Mouse (Mus musculus): ENCODE measurements at regions not wholly inside any gene's neighbourhood (a gene's known extent, or its start where the extent isn't known, plus 50 kb on each side); places are given as distances from the start of the nearest gene placed in this dataset.

DNA sequence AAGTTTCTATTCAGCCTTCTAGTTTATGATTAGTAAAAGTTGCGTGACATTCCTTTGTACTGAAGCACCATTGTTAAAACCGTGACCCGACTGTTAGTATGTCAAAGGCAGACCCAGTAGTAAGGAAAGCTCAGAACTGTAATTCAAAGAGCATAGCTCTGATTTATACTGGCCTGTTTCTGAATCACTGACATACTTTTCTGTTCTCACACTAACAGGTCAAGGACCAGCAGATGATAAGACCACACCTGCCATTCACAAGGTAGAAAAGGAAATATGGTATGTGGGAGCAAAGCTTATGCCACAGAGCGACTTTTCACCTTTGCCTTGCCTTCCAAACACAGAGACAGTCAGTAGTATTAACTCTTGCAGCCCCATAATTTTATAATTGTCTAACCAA lies 269.5 kb upstream of the Acvr2a start:
- no peak for DNase-seq

DNA sequence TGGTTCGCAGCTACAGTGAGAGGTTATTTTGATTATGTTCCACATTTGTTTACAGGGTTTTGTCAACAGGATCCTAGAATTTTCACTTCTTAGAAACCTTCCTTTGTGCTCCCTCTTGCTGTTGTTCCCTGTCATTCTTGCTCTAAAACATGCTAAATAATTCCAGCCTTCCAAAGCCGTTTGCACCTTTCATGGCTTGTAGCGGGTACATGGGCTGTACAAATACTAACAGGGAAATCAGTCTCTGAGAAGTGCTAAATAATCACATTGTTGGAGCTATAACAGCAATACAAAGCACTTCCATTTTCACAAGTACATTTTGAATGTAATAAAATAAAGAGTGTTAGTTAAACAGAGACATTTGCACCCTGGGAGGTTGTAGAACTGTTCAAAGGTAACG lies 268.8 kb upstream of the Acvr2a start:
- DNase-seq: no peak

- no peak for DNase-seq
Observed at GRCm38 (mm10) chr2:48545679-48546078, 268.2 kb upstream of the Acvr2a start.

DNA sequence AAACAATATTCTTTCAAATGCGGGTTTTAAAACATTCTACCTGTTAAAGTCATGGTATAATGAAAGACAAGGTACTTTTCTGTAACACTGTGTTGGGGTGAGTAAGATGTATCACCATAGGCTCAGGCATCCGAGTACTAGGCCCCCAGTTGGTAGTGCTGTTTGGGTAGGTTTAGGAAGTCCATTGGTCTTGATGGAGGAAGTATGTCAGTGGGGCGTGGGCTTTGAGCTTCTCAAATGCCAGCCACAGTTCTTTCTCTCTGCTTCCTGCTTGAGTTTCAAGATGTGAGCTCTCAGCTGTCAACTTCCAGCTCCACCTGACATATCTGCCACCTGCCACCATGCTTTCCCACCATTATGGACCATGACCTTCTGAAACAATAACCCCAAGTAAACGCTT lies 267.7 kb upstream of the Acvr2a start:
- DNase-seq: no peak

DNA sequence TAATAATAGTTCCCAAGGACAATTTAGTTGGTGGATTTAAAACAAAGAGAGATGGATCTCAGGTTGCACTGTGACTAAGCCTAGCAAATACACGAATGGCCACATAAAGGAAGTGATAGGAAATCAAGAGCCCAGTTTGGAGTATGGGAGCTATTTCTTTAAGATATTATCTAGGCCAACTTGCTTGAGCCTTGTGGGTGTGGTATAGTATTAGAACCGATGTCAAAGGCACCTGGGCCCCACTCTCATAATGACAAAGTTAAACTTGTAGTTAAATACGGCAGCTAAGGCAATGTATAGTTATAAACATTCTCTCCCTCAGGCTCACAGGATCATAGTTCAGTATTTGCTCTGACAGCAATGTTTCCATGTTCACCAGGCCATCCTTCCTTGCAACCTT lies 257.3 kb upstream of the Acvr2a start:
- no peak for DNase-seq

DNA sequence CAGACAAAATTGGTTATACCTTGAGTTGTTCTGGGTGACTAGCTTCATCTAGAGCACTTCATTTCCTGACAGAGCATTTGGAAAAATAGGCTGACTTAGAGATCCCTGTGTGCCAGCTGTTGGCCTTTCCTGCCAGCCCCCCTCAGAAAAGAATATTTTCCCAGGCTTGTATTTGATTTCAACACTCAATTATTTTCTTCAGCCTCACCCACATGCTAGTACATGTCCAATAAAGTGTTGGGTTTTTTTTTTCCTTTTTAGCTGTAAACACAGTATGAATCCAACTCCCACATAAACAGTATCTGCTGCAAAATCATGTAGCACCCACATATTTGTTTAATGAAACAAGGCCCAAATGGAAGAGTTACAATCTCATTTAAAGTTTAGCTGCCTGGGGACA lies 256.8 kb upstream of the Acvr2a start:
- no peak for DNase-seq

- no peak for DNase-seq
Observed at GRCm38 (mm10) chr2:48558641-48559040, 255.3 kb upstream of the Acvr2a start.

GRCm38 (mm10) chr2:48563636-48564035 lies 250.3 kb upstream of the Acvr2a start:
- DNase-seq: no peak

GRCm38 (mm10) chr2:48564170-48564569 lies 249.7 kb upstream of the Acvr2a start:
- DNase-seq: no peak

GRCm38 (mm10) chr2:48567871-48568270 lies 246.0 kb upstream of the Acvr2a start:
- DNase-seq: no peak

DNA sequence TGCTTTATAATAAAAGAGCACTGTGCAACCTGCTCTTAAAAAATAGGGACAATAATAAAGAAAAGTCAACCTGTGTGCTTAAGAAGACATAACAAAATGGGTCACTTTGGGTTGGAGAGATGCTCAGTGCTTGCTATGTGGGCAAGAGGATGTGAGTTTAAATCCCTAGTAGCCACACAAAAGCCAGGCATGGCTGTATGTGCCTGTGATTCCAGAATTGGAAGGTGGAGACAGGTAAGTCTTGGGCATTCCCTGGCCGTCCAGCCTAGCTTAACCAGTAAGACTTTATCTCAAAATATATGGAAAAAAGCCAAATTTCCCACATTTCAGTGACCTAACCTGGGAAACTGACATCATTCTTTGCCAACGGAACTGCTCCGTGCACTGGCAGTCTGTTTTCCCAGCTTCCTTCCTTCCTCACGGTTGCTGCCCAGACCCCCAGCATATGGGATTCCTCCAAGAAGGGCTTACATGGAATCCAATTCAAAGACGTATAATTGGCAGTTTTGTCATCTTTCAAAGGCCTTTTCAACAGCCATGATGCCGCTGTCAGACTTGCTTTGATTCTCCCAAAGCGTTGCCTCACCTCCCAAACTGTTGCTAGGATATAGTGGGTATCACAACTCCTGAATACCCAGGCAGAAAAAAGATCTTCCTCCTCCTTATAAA lies 227.6 kb upstream of the Acvr2a start:
- DNase-seq: no peak

DNA sequence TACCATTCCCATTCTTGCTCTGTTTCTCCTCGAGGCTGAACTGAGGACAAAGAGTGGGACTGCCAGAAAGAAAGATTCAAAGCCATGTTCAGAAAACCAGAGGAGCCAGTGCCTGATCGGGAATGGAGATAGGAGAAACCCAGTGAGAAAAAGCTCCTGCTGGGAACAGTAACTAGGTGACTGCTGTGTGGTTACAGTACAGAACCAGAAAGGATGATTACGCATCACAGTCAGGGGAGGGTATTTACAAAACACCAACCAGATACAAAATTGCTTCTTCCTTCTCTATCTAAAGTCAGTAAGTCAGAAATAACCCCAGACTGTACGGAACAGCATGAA lies 227.1 kb upstream of the Acvr2a start:
- no peak for DNase-seq

DNA sequence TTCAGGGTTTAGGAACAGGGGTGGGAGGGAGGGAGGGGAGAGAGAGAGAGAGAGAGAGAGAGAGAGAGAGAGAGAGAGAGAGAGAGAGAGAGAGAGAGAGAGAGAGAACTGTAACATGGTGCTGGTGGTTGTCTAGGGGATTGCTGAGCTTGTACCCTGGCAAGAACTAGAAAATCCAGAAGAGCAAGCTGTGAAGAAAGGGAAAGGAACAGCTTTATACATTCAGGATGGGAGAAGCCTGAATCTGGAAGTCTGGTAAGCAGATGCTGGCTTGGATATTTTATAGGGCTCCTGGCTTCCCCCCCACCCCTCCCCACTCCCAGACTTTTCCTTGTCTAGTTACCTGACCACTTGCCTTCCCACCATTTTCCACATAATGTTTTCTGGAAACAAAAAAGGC lies 224.2 kb upstream of the Acvr2a start:
- DNase-seq: no peak

DNA sequence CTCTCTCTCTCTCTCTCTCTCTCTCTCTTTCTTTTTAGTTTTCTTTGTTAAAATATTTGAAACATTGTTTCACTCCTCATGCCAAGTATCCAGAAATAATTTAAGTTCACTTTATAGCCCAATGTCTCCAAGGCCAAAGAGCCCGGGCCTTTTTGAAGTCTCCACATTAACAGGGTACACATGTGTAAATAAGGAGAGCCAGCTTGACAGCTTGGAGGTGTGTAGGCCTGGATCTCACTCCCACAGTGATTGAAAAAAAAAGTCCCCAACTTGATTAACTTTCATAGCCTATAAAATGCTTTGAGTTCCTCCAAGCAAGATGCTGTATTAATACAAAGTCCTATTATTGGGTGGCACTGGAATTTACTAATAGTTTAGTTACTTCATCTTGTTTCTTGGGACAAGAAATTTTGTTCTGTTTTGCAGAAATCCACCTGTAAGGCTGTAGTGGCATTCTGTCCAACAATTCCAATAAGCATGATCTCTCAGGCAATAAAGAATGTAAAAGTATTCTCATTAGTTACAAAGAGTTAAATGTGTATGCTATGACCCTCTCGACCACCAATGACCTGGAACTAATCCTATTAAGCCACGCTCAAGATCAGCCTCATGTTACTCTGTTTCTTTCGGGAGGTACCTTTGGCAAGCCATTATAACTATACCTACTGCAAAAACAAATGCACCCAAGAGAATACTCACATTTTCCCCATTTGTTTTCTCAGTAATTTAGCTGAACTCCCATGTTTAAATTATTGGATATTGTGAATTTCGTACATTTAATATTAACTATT lies 215.9 kb upstream of the Acvr2a start:
- no peak for DNase-seq

- DNase-seq: no peak
Observed at GRCm38 (mm10) chr2:48599367-48599766, 214.5 kb upstream of the Acvr2a start.

- no peak for DNase-seq
Observed at GRCm38 (mm10) chr2:48601855-48602254, 212.1 kb upstream of the Acvr2a start.

DNA sequence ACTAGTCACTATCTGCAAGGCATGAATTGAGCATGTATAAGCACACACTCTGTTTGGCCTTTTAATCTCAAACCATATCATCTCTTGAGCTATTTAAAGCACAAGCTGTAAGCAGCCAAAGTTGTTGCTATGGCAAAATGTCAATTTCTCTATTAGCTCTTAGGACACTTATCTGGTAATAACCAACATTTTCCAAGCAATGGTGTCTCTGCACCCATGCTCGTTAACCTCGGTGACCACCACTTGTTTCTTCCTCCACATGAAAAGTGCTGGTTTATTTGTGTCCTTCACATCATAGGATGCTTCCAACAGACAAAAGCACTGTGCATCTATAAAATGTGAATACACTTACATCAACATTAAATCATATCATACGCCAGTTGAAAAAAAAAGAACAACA lies 204.4 kb upstream of the Acvr2a start:
- no peak for DNase-seq

DNA sequence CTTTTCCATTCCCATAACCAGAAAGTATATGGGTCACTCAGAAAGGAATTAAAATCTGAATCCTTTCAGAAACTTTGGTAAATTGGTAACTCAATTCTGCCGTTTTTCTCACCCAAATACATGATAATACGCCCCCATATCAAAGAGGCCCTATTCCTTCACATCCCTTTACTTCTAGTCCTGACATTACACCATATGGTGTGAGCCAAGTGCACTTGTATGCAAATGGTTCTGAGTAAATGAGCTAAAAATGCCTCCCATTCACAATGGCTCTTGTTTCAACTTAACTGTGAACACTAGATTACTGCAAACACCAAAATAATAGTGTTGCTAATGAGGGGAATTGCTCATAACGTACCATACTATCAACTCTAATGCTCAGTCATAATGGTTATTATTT lies 201.7 kb upstream of the Acvr2a start:
- DNase-seq: no peak

DNA sequence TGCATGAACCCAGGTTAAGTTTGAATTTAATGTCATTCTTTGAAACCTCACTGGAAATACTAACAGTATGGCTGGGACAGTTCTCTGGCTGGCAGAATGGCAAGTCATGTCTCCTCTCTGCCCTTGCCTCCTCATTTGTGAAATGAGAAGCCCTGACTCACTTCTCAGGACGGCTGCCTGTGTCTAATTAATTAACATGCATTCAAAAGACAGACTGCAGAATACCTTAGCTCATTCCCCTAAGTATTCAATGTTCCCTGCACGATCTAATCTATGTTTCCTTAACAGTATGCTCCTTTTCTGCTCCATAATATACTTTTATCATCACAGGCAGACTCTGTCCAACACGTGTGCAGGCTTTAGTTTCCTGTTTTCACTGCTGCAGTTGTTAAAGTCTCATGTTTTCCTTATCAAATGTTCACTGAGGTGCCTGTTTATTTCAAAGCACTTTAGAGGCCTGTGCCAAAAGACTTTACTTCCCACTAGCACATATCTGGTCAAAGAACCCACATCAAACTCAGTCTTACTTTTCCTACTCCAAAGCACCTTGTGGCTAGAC lies 196.7 kb upstream of the Acvr2a start:
- no peak for DNase-seq

GRCm38 (mm10) chr2:48619042-48619441 lies 194.9 kb upstream of the Acvr2a start:
- no peak for DNase-seq

DNA sequence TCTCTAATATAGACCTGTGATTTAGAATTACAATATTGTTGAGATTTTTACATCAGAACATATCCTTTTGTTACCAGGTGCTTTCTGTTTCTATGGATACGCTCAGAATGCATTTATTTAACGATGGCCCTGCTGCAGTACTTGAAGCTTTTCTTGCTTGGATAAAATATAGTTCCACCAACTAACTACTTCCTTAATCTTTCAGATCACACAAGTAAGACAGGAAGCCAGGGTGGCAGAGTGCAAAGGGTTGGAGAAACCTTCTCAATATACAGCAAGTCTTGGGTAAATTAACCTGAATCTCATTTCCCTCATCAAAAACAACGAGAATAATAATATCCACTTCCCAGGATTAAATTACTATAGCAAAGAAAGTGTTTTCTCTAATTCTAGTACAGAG lies 193.1 kb upstream of the Acvr2a start:
- no peak for DNase-seq

- DNase-seq: no peak
Observed at GRCm38 (mm10) chr2:48622316-48622715, 191.6 kb upstream of the Acvr2a start.

GRCm38 (mm10) chr2:48624040-48624439 lies 189.9 kb upstream of the Acvr2a start:
- no peak for DNase-seq

DNA sequence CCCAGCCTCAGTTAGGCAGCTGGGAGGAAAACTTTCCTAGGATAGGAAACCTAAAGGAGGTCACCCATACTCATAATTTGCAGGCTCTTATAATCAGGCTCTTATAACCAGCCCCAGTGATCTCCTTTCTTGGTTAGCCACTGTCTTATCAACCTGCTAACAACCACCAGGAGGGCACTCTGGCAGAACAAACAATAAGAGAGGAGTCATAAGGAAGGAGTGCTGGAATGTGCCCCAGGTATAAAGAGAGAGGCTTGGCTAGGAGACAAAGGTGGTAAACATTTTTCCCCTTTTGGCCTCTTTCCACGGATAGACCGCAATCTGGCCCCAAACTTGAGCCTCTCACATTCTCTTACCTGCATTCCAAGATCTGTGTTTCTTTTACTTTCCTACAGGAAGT lies 189.4 kb upstream of the Acvr2a start:
- DNase-seq: no peak

- DNase-seq: no peak
Observed at GRCm38 (mm10) chr2:48627011-48627410, 186.9 kb upstream of the Acvr2a start.

All from cerebellum, adult 9-11 months (tissue).